Mouse (Mus musculus) kidney, adult 2 months (tissue): ENCODE measurements around the gene Igf1r.

Source experiments
- CTCF ChIP-seq: fragments of 200-500 bp; conservative IDR thresholded peaks from 2 replicates; pipeline ENCODE4 v1.5.1; 2011; ENCODE audit warnings: low read depth, mild to moderate bottlenecking, control low read depth, low read length, moderate library complexity, mixed read lengths; ENCODE audit not compliant: insufficient read depth, insufficient read length
- POLR2A ChIP-seq: fragments of 200-500 bp; IDR thresholded peaks from one replicate; pipeline ENCODE4 v1.6.1; 2011; ENCODE audit warnings: low read depth, low read length, control low read depth

GRCm38 (mm10) chr7:68250411-68250810 is 297.8 kb downstream of the Igf1r start:
- TF ChIP-seq CTCF (no peak), POLR2A (no peak)
